Comparison of ENCODE assay signal across 8 mouse cellular contexts in the genomic region with DNA sequence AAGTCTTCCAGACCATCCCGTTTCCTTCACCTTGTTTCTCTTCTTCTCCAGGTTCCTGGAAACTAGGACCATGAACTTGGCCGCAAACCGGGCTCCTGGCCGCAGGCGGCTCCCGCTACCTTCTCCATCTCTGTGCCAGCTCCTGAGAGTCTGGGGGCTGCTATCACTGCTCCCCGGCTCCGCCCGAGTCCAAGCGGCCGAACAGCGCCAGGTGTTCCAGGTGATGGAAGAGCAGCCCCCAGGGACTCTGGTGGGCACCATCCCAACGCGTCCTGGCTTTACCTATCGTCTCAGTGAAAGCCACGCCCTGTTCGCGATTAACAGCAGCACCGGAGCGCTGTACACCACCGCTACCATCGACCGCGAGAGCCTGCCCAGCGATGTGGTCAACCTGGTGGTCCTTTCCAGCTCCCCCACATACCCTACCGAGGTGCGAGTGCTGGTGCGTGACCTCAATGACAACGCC. TPM values are rescaled to one million over a fixed set of nuclear protein-coding genes. Genes with fewer than 3 reads are reported as not detected.
A peak's percentile ranks its signal among the peaks of the same experiment; 100 is the strongest.
DNase-seq lines count a peak whose midpoint lies in the region; ATAC-seq lines count a peak whose summit lies in the region.

A gene (plus strand): TSS at position 51 of the 466 bp plus-strand sequence.

- peak within 1 kb of the TSS; percentile 63 for H3K4me3 ChIP-seq in forebrain, embryonic 10.5 days
- peak within 1 kb of the TSS; percentile 81 for H3K4me3 ChIP-seq in intestine, embryonic 16.5 days (ENCODE audit: low read length)
- H3K4me3 ChIP-seq in midbrain, embryonic 12.5 days, result peak within 1 kb of the TSS; percentile 82

- 1% methylated on average over 29 of the region's 29 CpGs for WGBS in forebrain, embryonic 10.5 days
- WGBS in intestine, embryonic 16.5 days, result under 1% methylated on average over 29 of the region's 29 CpGs
- WGBS in midbrain, embryonic 12.5 days, result under 1% methylated on average over 29 of the region's 29 CpGs

- peak within 1 kb of the TSS; percentile 94 for H3K27ac ChIP-seq in forebrain, embryonic 10.5 days
- H3K27ac ChIP-seq in intestine, embryonic 16.5 days (ENCODE audit: low read length), result peak within 1 kb of the TSS; percentile 96
- peak within 1 kb of the TSS; percentile 87 for H3K27ac ChIP-seq in midbrain, embryonic 12.5 days (replicated peaks)

- DNase-seq in layer of hippocampus, adult 8-10 months (ENCODE audit: low spot score in 2 of 2), result no peak
- no peak for DNase-seq in layer of hippocampus, adult 9-11 months
- DNase-seq in adrenal gland, adult 8-10 months, result no peak
- peak; percentile 25 for DNase-seq in forebrain, embryonic 10.5 days (ENCODE audit: extremely low spot score, low spot score)
- no peak for DNase-seq in frontal cortex, postnatal 25 days (ENCODE audit: low spot score in 2 of 2)

- peaks cover 59% of the 10 kb centered on the region for H3K4me1 ChIP-seq in forebrain, embryonic 10.5 days
- H3K4me1 ChIP-seq in intestine, embryonic 16.5 days (ENCODE audit: control insufficient read depth, insufficient read depth, low read length), result peaks cover 21% of the 10 kb centered on the region
- peaks cover 49% of the 10 kb centered on the region for H3K4me1 ChIP-seq in midbrain, embryonic 12.5 days

- H3K27me3 ChIP-seq in forebrain, embryonic 10.5 days (ENCODE audit: poor library complexity, severe bottlenecking), result peaks cover 22% of the 10 kb centered on the region
- peaks cover 13% of the 10 kb centered on the region for H3K27me3 ChIP-seq in intestine, embryonic 16.5 days (replicated peaks; ENCODE audit: control insufficient read depth, insufficient read depth, low read length)
- H3K27me3 ChIP-seq in midbrain, embryonic 12.5 days, result no peaks in the 10 kb centered on the region

- peaks cover 43% of the 10 kb centered on the region for H3K36me3 ChIP-seq in forebrain, embryonic 10.5 days (replicated peaks)
- H3K36me3 ChIP-seq in intestine, embryonic 16.5 days (ENCODE audit: control insufficient read depth, insufficient read depth, low read length), result peaks cover 5% of the 10 kb centered on the region; the same call in 1 of the 2 replicates
- peaks cover 33% of the 10 kb centered on the region for H3K36me3 ChIP-seq in midbrain, embryonic 12.5 days

- ATAC-seq in intestine, embryonic 16.5 days, result no peak
- ATAC-seq in midbrain, embryonic 12.5 days (ENCODE audit: low FRiP score, low read depth), result no peak
- ATAC-seq in frontal cortex, adult (ENCODE audit: low TSS enrichment), result no peak

- H3K4me2 ChIP-seq in intestine, embryonic 16.5 days (ENCODE audit: low read depth, low read length), result peak within 1 kb of the TSS; percentile 91
- H3K4me2 ChIP-seq in midbrain, embryonic 12.5 days (replicated peaks), result peak within 1 kb of the TSS; percentile 98

- H3K9me3 ChIP-seq in forebrain, embryonic 10.5 days, result peaks cover 32% of the 10 kb centered on the region
- no peaks in the 10 kb centered on the region for H3K9me3 ChIP-seq in intestine, embryonic 16.5 days (ENCODE audit: control insufficient read depth, low read length)
- H3K9me3 ChIP-seq in midbrain, embryonic 12.5 days, result 0 out of 2 replicates have a peak, but pooled peaks cover 8% of the 10 kb centered on the region

- H3K9ac ChIP-seq in intestine, embryonic 16.5 days (ENCODE audit: low read depth, low read length), result peak within 1 kb of the TSS; percentile 80
- H3K9ac ChIP-seq in midbrain, embryonic 12.5 days (replicated peaks), result peak within 1 kb of the TSS; percentile 82

RNA-seq across cellular contexts. Expression of the gene that starts here (rescaled TPM):
- 10 to 100 TPM; 23.2 to 30.8 (median 25.9) TPM for total RNA-seq in layer of hippocampus, adult 8-10 months (2022)
- total RNA-seq in adrenal gland, adult 8-10 months (2022), result 10 to 100 TPM in 3 of 4 experiments, 1 to 10 TPM in 1; 8.7 to 20.2 (median 13.7) TPM
- 6.0 and 7.6 TPM in 2 replicates for polyA plus RNA-seq in forebrain, embryonic 10.5 days (2016; fragmentation: Nextera tagmentation; extraction: Ambion mirVana)
- 3.5 and 3.7 TPM in 2 replicates for polyA plus RNA-seq in intestine, embryonic 16.5 days (2015; fragmentation: Nextera tagmentation; extraction: Ambion mirVana)
- 11.2 and 14.7 TPM in 2 replicates for polyA plus RNA-seq in midbrain, embryonic 12.5 days (2016; fragmentation: Nextera tagmentation; extraction: Ambion mirVana)
